Mouse (Mus musculus): ENCODE measurements at regions not wholly inside any gene's neighbourhood (a gene's known extent, or its start where the extent isn't known, plus 50 kb on each side); places are given as distances from the start of the nearest gene placed in this dataset.

GRCm38 (mm10) chr10:37231936-37232556 is 93.3 kb upstream of the Marcks start:
- intact Hi-C loops (cut with DNase I) = loop anchor here (10.0 kb wide), 1 partner anchor 157 kb away; no protein-coding TSS in a partner anchor

- intact Hi-C loops (cut with DNase I) = loop anchor here (10.0 kb wide), 1 partner anchor 156 kb away; no protein-coding TSS in a partner anchor
Measured at GRCm38 (mm10) chr10:37231159-37231558, 92.4 kb upstream of the Marcks start.

- intact Hi-C loops (cut with DNase I) = loop anchor here (5.0 kb wide), 1 partner anchor 86 kb away; no protein-coding TSS in a partner anchor
Measured at GRCm38 (mm10) chr10:37227889-37228288, 89.2 kb upstream of the Marcks start.

- intact Hi-C loops (cut with DNase I) = no loop called here
Measured at GRCm38 (mm10) chr10:37221730-37222129, 83.0 kb upstream of the Marcks start.

GRCm38 (mm10) chr10:37220434-37220833 is 81.7 kb upstream of the Marcks start:
- intact Hi-C loops (cut with DNase I) = no loop called here

GRCm38 (mm10) chr10:37219936-37220335 is 81.2 kb upstream of the Marcks start:
- intact Hi-C loops (cut with DNase I) = no loop called here

- intact Hi-C loops (cut with DNase I) = no loop called here
Measured at GRCm38 (mm10) chr10:37219381-37219780, 80.7 kb upstream of the Marcks start.

GRCm38 (mm10) chr10:37214656-37215055 is 75.9 kb upstream of the Marcks start:
- intact Hi-C loops (cut with DNase I) = no loop called here

GRCm38 (mm10) chr10:37212350-37213035 is 73.8 kb upstream of the Marcks start:
- intact Hi-C loops (cut with DNase I) = no loop called here

GRCm38 (mm10) chr10:37211305-37211704 is 72.6 kb upstream of the Marcks start:
- intact Hi-C loops (cut with DNase I) = no loop called here

- intact Hi-C loops (cut with DNase I) = no loop called here
Measured at GRCm38 (mm10) chr10:37210223-37210622, 71.5 kb upstream of the Marcks start.

GRCm38 (mm10) chr10:37206986-37207385 is 68.3 kb upstream of the Marcks start:
- intact Hi-C loops (cut with DNase I) = no loop called here

- intact Hi-C loops (cut with DNase I) = no loop called here
Measured at GRCm38 (mm10) chr10:37206546-37206945, 67.8 kb upstream of the Marcks start.

GRCm38 (mm10) chr10:37203709-37204108 is 65.0 kb upstream of the Marcks start:
- intact Hi-C loops (cut with DNase I) = no loop called here

- intact Hi-C loops (cut with DNase I) = no loop called here
Measured at GRCm38 (mm10) chr10:37194798-37195453, 56.2 kb upstream of the Marcks start.

GRCm38 (mm10) chr10:37194131-37194797 is 55.5 kb upstream of the Marcks start:
- intact Hi-C loops (cut with DNase I) = no loop called here

GRCm38 (mm10) chr10:37192661-37193060 is 53.9 kb upstream of the Marcks start:
- intact Hi-C loops (cut with DNase I) = no loop called here

GRCm38 (mm10) chr10:37190092-37190491 is 51.4 kb upstream of the Marcks start:
- intact Hi-C loops (cut with DNase I) = no loop called here
